Mouse (Mus musculus) adrenal gland, adult 2 months (tissue): ENCODE results near the gene Minos1. TPM values are rescaled to one million over a fixed set of nuclear protein-coding genes. Genes with fewer than 3 reads are reported as not detected.

Experiments used
- DNase-seq: peaks from one replicate; pipeline ENCODE4 v3.0.0; 2021
- polyA plus RNA-seq: library from polyadenylated mRNA; depleted of rRNA; stranded (reverse); fragments of >200 nt; gene quantifications from 2 replicates; pipeline ENCODE4 v1.2.3, GENCODE M21; 2012
- total RNA-seq, 2 experiments: library from RNA; stranded (reverse); gene quantifications; 2 replicates each; pipeline ENCODE4 v1.2.3; 2021

Minos1 gene
- total and polyA plus RNA-seq, 3 experiments: 26.7 to 412 (median 333) TPM

DNA sequence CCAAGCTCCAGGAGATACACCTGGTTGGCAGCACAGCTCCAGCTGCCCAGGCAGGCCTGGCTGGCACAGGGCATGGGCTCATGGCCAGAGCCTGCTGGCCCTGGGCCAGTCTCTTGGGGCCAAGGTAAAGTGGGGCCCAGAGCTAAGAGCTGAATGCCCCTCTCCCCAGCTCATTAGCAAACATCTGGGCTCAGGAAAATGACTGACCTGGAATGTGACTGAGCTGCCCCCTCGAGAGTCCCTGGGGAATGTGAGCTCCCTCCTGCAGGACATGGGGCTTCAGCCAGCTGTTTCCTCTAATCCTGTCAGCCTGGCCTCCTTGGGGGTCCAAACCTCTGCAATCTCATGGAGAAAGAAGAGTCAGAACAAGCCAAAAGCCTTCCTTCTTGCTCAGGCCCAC, 35.5 kb downstream of the Minos1 start:
- DNase-seq: peak; percentile 62

GRCm38 (mm10) chr4:139093196-139093530, 37.8 kb downstream of the Minos1 start:
- DNase-seq: no peak

DNA sequence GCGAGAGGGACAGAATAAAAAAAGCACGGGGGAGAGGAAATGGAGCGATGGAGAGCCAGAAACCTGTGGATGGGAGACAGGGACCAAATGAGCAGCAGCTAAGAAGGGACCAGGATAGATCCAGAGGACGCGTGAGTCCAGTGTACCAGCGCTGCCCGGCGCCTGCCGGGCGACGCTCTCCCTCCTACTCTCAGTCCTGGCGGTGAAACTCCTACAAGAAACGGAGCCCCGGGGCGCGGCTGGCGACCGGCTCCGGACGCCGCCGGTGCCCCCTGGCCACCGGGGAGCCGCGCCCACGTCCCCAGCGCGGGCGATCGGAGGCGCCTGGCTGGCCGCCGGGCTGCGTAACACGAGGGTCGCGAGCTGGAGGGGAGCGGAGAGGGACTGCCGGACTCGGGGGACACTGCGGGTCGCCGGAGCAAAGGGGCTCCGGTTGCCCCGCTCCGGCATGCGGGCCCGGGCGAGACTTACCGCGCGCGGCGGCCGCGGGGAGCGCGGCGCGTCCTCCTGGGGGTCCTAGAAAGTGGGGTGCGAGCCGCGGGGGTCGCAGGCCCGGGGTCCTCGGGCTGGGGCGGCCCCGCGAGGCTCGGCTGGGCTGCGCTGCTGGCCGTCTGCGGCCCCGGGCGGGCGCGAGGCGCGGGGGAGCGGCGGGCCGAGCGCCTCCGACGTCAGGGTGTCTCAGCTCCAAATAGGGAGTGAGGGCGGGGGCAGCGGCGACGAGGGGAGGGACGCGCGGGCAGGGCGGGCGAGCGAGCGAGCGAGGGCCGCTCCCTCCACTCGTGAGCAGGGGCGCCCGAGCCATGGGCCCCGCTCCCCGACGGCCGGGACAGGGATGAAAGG, 38.3 kb downstream of the Minos1 start, which contains the start of gene Nbl1:
Gene Nbl1 (minus strand): TSS at position 638 of the 840 bp plus-strand sequence.
- peak; percentile 72 for DNase-seq

GRCm38 (mm10) chr4:139091478-139092355, 39.2 kb downstream of the Minos1 start:
- peak; percentile 41 for DNase-seq

- DNase-seq: no peak
These were observed 39.8 kb downstream of the Minos1 start for GRCm38 (mm10) chr4:139091066-139091465.

DNA sequence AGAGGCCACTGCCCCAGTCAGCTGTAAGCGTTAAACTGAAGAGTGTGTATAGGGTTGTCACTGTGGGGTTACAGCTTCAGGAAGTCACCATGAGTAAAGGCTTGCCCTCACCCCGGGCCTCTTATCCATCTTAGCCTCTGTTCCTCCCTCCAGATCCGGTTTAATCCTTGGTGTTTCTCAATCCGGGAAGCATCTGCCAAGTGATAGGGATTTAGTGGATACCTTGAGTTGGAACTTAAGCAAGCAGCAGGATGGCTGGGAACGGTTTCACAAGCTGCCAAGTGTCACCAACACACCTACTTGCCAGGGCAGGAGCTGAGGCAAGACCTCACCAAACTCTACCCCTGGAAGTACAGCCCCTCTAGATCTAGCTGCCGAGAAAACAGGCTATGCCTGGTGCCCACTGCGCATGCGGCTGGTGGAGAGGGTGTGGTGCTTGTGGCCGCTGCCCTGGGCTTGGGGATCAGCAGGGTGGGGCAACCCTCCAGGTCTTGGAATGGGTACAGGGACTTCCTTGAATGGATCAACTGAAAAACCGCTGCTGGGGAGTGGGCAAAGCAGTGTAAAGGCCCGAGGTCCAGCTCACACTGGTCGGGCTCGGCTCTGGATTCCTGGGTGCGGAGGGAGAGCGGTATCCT, 40.5 kb downstream of the Minos1 start:
- no peak for DNase-seq

- DNase-seq: no peak
These were observed 41.8 kb downstream of the Minos1 start for GRCm38 (mm10) chr4:139088982-139089671.

DNA sequence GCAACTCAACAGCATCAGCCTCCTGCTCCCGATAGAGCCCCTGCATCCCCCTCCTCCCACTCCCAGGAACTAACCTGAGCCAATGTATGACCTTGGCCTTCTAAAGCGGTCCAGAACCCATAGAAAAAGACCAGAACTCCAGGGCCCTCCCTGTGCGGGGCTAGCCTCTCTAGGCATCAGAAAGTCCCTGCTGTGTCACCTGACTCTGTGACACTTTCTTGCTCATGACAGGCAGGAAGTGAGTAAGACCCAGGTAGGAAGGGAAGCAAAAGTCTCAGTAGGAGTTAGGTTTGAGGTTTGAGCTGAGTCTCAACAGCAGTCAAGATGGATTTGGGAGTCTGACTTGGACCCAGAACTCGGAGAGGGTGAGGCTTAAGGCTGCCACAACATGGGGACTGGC, 43.9 kb downstream of the Minos1 start:
- DNase-seq: no peak

DNA sequence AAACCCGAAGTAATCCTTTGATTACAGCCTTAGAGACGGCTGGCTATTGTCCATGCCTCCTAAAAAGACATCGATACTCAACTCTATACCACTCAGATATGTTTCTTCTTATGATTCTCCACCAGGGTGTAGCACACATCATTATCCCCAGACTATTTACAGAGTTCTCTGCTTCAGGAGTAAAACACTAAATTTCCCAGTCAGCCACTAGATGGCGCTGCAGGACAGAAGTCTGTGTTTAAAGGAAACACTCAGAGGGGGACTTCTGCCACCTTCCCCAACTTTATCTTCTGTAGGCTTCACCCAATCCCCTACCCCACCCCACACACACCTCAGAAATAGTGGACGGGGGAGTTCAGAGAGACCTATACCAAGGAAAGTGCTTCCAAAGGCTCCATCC, 44.9 kb downstream of the Minos1 start:
- DNase-seq: peak; percentile 70

DNA sequence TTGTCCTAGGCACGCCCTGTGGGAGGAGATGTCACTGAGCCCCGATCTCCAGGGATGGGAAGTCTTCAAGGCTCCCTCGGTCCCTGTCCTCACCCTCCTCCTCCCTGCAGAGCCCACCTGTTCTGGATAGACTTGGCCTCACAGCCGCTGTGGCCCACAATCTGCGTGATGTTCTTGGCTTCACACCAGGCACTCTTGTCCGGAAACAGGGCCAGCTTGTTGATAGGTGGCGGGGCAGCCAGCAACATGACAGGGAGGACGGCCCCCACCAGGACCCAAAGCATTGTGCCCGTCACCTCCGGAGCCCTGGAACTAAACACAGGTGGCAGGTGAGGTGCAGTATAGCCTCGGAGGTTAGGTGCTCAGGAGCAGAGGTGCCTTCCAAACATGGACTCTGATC, 45.6 kb downstream of the Minos1 start:
- DNase-seq: no peak

DNA sequence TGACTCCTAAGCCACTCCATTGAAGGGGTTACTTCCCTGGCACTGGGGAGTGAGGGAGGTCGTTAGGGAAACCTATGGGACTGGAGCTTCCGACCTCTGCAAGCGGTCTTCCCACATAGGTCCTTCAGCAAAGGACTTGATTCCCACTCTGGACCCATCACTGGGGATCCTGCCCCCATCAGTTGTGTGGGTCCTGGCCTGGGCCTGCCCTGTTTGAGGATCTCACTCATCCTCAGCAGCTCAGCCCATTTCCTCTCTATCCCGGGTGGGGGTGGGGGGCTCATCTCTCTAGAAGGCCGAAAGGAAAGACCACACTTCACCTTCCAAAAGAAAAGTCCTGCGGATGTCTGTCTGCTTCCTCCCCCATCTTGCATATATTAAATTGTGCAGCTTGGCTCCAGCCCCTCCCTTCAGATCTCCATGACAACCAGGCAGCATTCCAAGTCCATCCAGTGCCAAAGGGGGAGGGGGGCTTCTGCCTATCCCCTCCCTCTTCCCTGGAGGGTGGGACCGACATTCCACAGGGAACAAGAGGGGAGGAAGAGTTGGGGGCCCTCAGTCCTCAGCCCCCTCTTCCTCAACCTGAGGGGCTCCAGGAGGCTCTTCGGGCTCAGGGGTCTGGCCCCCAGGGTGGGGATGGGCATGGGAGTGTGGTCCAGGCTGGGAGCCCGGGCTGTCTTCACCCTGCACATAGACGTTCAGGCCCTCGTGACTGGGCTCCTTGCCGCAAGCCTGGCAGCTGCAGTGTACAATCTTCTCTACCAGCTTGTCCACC, 47.9 kb downstream of the Minos1 start:
- DNase-seq: no peak

DNA sequence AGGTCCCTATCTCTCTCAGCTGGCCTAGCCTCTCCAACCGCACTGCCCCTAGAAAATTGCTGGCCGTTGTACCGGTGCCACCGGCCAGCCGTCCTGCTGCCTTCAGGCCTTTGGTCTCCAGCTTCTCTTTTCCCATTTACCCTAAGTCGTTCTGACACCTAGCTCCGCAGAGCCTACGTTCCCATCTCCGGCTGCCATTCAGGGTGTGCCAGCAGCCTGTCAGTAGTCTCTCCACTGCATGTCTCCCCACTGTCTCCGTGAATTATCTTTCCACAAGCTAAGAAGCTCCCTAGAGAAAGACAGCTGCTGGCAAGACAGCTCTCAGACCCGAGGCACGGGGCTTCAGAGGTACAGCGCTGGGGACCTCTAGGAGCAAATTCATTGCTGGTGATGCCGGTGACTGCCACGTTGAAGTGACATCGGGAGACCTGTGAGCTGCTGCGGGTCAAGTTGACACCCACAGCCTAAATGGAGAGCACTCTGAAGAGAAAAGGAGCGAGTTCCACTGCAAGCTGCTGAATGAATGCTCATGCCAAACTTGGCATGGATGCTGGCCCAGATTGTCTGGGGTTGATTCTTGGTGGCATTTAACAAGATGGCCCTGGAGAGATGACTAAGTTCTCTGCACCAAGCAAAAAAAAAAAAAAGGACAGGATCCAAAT, 49.5 kb downstream of the Minos1 start:
- DNase-seq: peak; percentile 63

DNA sequence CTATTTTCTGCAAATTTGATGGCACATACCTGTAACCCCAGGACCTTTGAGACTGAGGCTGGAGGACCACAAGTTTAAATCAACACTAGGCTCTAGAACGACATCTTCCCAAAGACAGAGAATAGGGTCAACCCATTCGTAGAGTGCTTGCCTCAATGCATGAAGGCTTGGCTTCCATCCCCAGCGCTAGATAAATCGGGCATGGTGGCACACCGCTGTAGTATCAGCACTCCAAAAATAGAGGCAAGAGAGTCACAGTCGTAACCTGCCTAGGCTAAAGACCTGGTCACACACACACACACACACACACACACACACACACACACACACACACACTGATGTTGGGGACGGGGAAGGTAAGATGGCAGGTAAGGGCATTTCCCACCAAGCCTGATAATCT, 50.7 kb downstream of the Minos1 start:
- DNase-seq: no peak

DNA sequence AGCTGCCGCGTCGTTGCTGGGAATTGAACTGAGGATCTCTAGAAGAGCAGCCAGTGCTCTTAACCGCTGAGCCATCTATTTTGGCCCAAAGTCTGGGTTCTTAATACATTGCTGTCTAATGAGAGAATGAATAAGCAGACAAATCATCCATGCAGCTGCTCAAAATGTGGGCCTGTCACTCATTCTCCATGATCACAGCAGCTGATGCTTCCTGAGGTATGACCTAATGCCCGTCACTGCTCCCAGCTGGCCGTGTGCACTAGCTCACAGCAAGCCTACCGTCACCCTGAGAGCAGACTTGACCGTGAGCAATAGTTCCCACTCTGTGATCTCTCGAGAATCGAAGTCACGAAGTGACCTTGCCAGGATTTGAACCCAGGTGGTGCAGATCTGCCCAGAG, 51.5 kb downstream of the Minos1 start:
- DNase-seq: no peak

- DNase-seq: no peak
These were observed 52.2 kb downstream of the Minos1 start for GRCm38 (mm10) chr4:139078726-139079125.

DNA sequence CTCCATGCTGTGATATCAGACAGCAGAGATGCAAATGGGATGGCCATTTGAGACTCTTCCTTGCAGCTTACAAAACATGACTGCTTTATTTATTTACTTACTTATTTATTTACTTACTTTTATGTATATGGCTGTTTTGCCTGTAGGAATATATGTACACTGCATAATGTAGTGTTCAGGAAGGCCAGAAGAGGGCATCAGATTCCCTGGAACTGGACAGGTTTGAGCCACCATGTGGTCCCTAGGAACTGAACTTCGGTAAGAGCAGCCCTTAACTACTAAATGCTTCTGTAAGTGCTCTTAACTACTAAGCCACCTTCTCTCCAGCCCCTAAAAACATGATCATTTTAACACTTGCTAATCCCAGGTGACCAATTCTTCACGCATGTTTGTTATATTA, 52.6 kb downstream of the Minos1 start:
- no peak for DNase-seq

- DNase-seq: no peak
These were observed 55.0 kb downstream of the Minos1 start for GRCm38 (mm10) chr4:139075915-139076314.

GRCm38 (mm10) chr4:139075041-139075711, 55.7 kb downstream of the Minos1 start, which contains the start of gene Htr6:
Htr6 (minus strand) TSS chr4:139075570.
- no peak for DNase-seq

DNA sequence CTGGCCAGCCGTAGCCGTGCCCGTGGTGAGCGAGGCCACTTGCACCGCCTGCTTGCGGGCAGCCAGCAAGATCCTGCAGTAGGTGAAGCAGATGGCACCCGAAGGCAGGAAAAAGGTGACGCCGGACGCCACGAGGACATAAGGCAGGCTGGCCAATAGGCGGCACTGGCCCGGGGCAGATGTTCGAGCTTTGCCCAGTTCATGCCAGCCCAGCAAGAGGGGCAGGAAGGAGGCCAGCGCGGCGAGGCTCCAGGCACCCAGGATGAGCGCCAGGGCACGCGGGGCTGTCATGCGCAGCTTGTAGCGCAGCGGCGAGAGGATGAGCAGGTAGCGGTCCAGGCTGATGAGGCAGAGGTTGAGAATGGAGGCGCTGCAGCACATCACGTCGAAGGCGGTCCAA, 56.9 kb downstream of the Minos1 start:
- no peak for DNase-seq

DNA sequence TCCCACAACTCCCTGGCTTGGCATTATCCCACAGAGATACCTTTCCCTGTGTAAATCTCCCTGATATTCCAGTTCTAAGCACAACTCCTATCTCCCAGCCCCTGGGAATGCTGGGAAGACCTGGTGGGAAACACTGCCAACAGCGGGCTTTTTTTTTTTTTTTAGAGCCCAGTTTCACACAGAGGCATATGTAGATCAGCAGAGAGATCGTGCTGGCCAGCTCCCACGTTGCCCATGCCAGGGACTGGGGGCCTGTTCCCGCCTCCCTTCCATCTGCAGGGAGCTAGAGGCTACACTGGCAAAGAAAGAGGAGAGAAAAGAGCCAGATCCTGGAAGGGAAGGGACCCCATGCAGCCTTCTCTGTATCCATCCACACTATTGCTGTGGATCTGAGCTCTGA, 62.6 kb downstream of the Minos1 start:
- DNase-seq: no peak
